In the genomic region with DNA sequence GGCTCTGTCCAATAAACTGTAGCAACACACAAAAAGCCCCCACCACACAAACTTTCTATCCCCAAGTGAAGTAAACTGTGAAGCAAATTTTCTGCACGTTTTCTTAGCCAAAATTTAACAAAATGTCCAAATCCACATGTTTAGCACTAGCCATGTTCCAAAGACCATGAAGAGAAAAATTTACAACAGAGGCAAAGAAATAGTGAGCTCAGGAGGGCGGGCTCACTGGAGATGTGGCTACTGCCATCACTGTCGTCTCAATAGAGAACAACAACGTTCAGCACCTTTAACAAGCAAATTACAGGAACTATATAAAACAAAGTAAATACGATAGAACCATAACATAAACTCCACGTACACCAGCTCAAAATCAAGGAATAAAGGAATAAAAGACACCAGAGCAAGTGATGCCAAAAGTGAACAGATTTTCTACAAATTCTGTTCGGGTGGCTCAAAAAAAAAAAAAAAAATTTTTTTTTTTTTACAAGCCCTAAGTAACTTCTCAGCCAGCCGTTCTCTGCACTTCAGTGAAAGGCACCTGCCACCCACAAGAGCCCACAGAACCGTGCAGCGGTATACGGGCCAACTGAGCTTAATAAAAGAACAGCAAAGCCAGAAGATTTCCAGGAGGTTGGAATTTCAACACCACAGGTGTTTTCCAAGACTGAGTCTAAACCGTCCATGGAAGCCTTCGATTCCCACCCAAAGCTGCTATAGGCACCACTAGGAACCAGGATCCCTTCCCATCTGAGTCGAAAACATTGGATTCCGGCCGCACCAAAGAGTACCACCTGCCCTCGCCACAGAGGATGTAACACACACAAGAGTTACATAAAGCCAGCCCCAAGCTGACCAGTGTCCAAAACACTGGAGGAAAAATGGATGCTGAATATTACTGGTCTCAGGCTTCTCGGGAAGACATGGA, we compare ENCODE assay signal across 8 mouse cellular contexts. TPM values are rescaled to one million over a fixed set of nuclear protein-coding genes. Genes with fewer than 3 reads are reported as not detected.
DNase-seq lines count a peak whose midpoint lies in the region; ATAC-seq lines count a peak whose summit lies in the region.

No protein-coding gene starts in this region.

- no peaks in the 10 kb centered on the region for H3K9me3 ChIP-seq in hindbrain, embryonic 15.5 days
- no peaks in the 10 kb centered on the region for H3K9me3 ChIP-seq in midbrain, embryonic 10.5 days (replicated peaks)

- intact Hi-C loops in left cerebral cortex, postnatal 4 days (cut with DNase I) = loop anchor here (5.0 to 10.0 kb wide), 3 partner anchors 62 to 221 kb away; no protein-coding TSS in a partner anchor

- ATAC-seq in hindbrain, embryonic 15.5 days (ENCODE audit: low FRiP score, low read depth) = no peak
- no peak for ATAC-seq in CD4-positive, CD25-positive, alpha-beta regulatory T cell, adult 4 months

- peak overlapping the region; percentile 83 for H3K4me2 ChIP-seq in hindbrain, embryonic 15.5 days

- DNase-seq in kidney, adult 18-20 months = peak; percentile 33
- no peak for DNase-seq in kidney, postnatal 25 days
- peak; percentile 73 to 76 for DNase-seq in cerebellum, postnatal 25 days
- no peak for DNase-seq in midbrain, embryonic 10.5 days (ENCODE audit: low spot score)
- no peak for DNase-seq in left cerebral cortex, postnatal 4 days
- no peak for DNase-seq in embryo, embryonic 10.5 days (ENCODE audit: low spot score)

- H3K9ac ChIP-seq in hindbrain, embryonic 15.5 days = peak overlapping the region; percentile 98

- peak overlapping the region; percentile 97 for H3K4me3 ChIP-seq in hindbrain, embryonic 15.5 days
- H3K4me3 ChIP-seq in midbrain, embryonic 10.5 days = peak overlapping the region; percentile 93

- WGBS in hindbrain, embryonic 15.5 days = 16% methylated on average over 18 of the region's 18 CpGs
- 36% methylated on average over 18 of the region's 18 CpGs for WGBS in midbrain, embryonic 10.5 days

- H3K27me3 ChIP-seq in hindbrain, embryonic 15.5 days = no peaks in the 10 kb centered on the region
- no peaks in the 10 kb centered on the region for H3K27me3 ChIP-seq in midbrain, embryonic 10.5 days (ENCODE audit: low read depth, poor library complexity, severe bottlenecking)

- H3K36me3 ChIP-seq in hindbrain, embryonic 15.5 days = no peaks in the 10 kb centered on the region
- H3K36me3 ChIP-seq in midbrain, embryonic 10.5 days = 0 out of 2 replicates have a peak, but pooled peaks cover 2% of the 10 kb centered on the region

- peaks cover 41% of the 10 kb centered on the region for H3K4me1 ChIP-seq in hindbrain, embryonic 15.5 days (replicated peaks)
- peaks cover 63% of the 10 kb centered on the region for H3K4me1 ChIP-seq in midbrain, embryonic 10.5 days

- H3K27ac ChIP-seq in hindbrain, embryonic 15.5 days (replicated peaks) = peak overlapping the region; percentile 100
- H3K27ac ChIP-seq in midbrain, embryonic 10.5 days (replicated peaks) = peak overlapping the region; percentile 100

RNA-seq across cellular contexts. Expression of gene Arhgap21, which starts 2.2 kb away (rescaled TPM):
- 36.8 and 36.9 TPM in 2 replicates for polyA plus RNA-seq in hindbrain, embryonic 15.5 days (2015; fragmentation: Nextera tagmentation; extraction: Ambion mirVana)
- polyA plus RNA-seq in midbrain, embryonic 10.5 days (2016; fragmentation: Nextera tagmentation; extraction: Ambion mirVana) = 28.3 and 40.4 TPM in 2 replicates
- total RNA-seq in left cerebral cortex, postnatal 4 days (2021) = 100 to 1,000 TPM; 235 to 259 TPM
- polyA plus RNA-seq in CD4-positive, CD25-positive, alpha-beta regulatory T cell, adult 4 months (2017; shearing (Covaris generic)) = 1 to 10 TPM; 1.3 to 1.7 TPM

Comparison
In these comparisons a context has a peak if more than half of its experiments do, and no peak if none do; other contexts are left out.
1. DNase-seq: peak in kidney, adult 18-20 months (single experiment) and cerebellum, postnatal 25 days (2 of 2); none in kidney, postnatal 25 days (0 of 2), midbrain, embryonic 10.5 days (single experiment), left cerebral cortex, postnatal 4 days (single experiment) and embryo, embryonic 10.5 days (single experiment).
2. RNA of gene Arhgap21, which starts 2.2 kb away (polyA plus RNA-seq): 36.8 to 36.9 TPM in hindbrain, embryonic 15.5 days and 28.3 to 40.4 TPM in midbrain, embryonic 10.5 days; 1.3 to 1.7 TPM in CD4-positive, CD25-positive, alpha-beta regulatory T cell, adult 4 months; every median in the first group is over 10 times any median in the second.